Mouse (Mus musculus): ENCODE results near the gene Glb1l2. TPM values are rescaled to one million over a fixed set of nuclear protein-coding genes. Genes with fewer than 3 reads are reported as not detected.

Glb1l2 gene
- polyA plus RNA-seq, 1 experiment = not detected

DNA sequence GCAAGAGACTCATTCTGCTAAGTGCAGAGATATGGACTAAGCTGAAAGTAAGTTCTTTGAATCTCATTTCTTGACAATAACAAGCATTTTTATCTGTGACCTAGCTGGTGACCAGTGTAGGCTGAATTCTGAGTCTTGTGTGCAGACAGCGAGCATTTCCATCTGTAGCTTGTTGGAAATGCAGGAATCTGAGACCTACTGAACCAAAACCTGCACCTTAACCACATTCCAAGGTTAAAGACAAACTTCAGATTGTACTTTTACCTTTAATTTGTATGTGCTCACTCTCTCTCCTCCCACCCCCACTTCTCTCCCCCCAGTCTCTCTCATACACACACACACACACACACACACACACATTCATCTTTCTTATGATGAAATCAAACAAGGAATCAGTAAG, 7.5 kb downstream of the Glb1l2 start:
- TF ChIP-seq MAX (IDR thresholded peaks at IDR 0.05) (no peak), MYOG (IDR thresholded peaks at IDR 0.05; ENCODE audit: control insufficient read depth, extremely low read depth, insufficient read length) (no peak), CEBPB (IDR thresholded peaks at IDR 0.05; ENCODE audit: low read depth) (no peak), CTCF (IDR thresholded peaks at IDR 0.05; ENCODE audit: control insufficient read depth, insufficient read depth, insufficient read length) (no peak), FOSL1 (IDR thresholded peaks at IDR 0.05; ENCODE audit: insufficient read depth, low read length, poor library complexity, severe bottlenecking) (no peak), USF1 (IDR thresholded peaks at IDR 0.05; ENCODE audit: low read depth) (no peak), MYOD1 (IDR thresholded peaks at IDR 0.05; ENCODE audit: control insufficient read depth, insufficient read length, low read depth) (no peak)
- Histone ChIP-seq H3K79me3 (ENCODE audit: low read depth) (no peaks in the 10 kb centered on the region), H3K27me3 (ENCODE audit: control insufficient read depth, insufficient read depth, insufficient read length) (no peaks in the 10 kb centered on the region), H3K79me2 (ENCODE audit: control insufficient read depth, insufficient read depth) (no peaks in the 10 kb centered on the region), H3K36me3 (ENCODE audit: control insufficient read depth, insufficient read depth) (no peaks in the 10 kb centered on the region), H3K4me3 (ENCODE audit: insufficient read depth, poor library complexity, severe bottlenecking) (no peak overlapping the region), H3ac (ENCODE audit: control insufficient read depth, insufficient read length, low read depth) (no peak overlapping the region)

DNA sequence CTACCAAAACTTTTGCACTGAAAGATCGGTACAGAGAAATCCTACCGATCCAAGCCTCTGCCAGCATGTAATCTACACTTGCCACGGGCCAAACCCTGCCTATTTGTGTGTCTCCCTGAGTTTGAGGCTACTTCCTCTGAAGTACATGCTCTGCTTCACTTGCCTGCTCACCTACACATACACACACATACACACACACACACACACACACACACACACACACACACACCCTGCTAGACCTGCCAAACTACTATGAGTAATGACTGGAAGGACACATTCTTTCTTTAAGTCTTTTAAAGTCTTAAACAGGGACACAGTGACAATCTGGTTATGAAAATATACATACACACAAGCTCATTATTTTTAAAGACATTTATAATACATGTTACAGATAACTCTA, 8.1 kb downstream of the Glb1l2 start:
- Histone ChIP-seq H3K79me2 (ENCODE audit: control insufficient read depth, insufficient read depth) (no peaks in the 10 kb centered on the region), H3ac (ENCODE audit: control insufficient read depth, insufficient read length, low read depth) (no peak overlapping the region), H3K4me3 (ENCODE audit: insufficient read depth, poor library complexity, severe bottlenecking) (no peak overlapping the region), H3K79me3 (ENCODE audit: low read depth) (no peaks in the 10 kb centered on the region), H3K36me3 (ENCODE audit: control insufficient read depth, insufficient read depth) (no peaks in the 10 kb centered on the region), H3K27me3 (ENCODE audit: control insufficient read depth, insufficient read depth, insufficient read length) (no peaks in the 10 kb centered on the region)
- TF ChIP-seq USF1 (IDR thresholded peaks at IDR 0.05; ENCODE audit: low read depth) (no peak), FOSL1 (IDR thresholded peaks at IDR 0.05; ENCODE audit: insufficient read depth, low read length, poor library complexity, severe bottlenecking) (no peak), MAX (IDR thresholded peaks at IDR 0.05) (no peak), CTCF (IDR thresholded peaks at IDR 0.05; ENCODE audit: control insufficient read depth, insufficient read depth, insufficient read length) (no peak), MYOG (IDR thresholded peaks at IDR 0.05; ENCODE audit: control insufficient read depth, extremely low read depth, insufficient read length) (no peak), MYOD1 (IDR thresholded peaks at IDR 0.05; ENCODE audit: control insufficient read depth, insufficient read length, low read depth) (no peak), CEBPB (IDR thresholded peaks at IDR 0.05; ENCODE audit: low read depth) (no peak)

DNA sequence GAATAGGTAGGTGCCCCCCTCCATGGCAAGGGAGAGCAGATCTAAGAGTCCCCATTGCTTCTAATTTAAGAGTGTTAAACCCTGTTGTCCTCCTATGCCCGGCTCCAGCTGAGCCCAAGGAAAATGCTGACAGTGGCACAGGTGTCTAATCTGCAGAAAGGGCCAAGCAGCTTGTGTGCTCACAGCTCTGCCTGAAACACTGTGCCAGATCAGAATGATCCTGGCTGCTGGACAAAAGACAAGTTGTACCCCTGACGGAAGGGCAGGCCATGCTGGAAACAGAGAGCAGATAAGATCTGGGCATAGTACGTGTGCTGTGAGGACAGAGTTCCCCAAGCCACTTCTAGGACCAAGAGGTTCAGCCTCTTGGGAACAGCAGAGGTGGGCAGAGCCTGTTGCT, 13.4 kb downstream of the Glb1l2 start:
- H3K27me3 ChIP-seq (ENCODE audit: control insufficient read depth, insufficient read depth, insufficient read length) = no peaks in the 10 kb centered on the region
- H3K79me3 ChIP-seq (ENCODE audit: low read depth) = no peaks in the 10 kb centered on the region
- no peaks in the 10 kb centered on the region for H3K79me2 ChIP-seq (ENCODE audit: control insufficient read depth, insufficient read depth)
- H3ac ChIP-seq (ENCODE audit: control insufficient read depth, insufficient read length, low read depth) = no peak overlapping the region
- TF ChIP-seq FOSL1 (IDR thresholded peaks at IDR 0.05; ENCODE audit: insufficient read depth, low read length, poor library complexity, severe bottlenecking) (no peak), USF1 (IDR thresholded peaks at IDR 0.05; ENCODE audit: low read depth) (no peak), CTCF (IDR thresholded peaks at IDR 0.05; ENCODE audit: control insufficient read depth, insufficient read depth, insufficient read length) (no peak), CEBPB (IDR thresholded peaks at IDR 0.05; ENCODE audit: low read depth) (no peak), MAX (IDR thresholded peaks at IDR 0.05) (no peak), MYOG (IDR thresholded peaks at IDR 0.05; ENCODE audit: control insufficient read depth, extremely low read depth, insufficient read length) (no peak), MYOD1 (IDR thresholded peaks at IDR 0.05; ENCODE audit: control insufficient read depth, insufficient read length, low read depth) (no peak)
- H3K4me3 ChIP-seq (ENCODE audit: insufficient read depth, poor library complexity, severe bottlenecking) = no peak overlapping the region
- no peaks in the 10 kb centered on the region for H3K36me3 ChIP-seq (ENCODE audit: control insufficient read depth, insufficient read depth)

DNA sequence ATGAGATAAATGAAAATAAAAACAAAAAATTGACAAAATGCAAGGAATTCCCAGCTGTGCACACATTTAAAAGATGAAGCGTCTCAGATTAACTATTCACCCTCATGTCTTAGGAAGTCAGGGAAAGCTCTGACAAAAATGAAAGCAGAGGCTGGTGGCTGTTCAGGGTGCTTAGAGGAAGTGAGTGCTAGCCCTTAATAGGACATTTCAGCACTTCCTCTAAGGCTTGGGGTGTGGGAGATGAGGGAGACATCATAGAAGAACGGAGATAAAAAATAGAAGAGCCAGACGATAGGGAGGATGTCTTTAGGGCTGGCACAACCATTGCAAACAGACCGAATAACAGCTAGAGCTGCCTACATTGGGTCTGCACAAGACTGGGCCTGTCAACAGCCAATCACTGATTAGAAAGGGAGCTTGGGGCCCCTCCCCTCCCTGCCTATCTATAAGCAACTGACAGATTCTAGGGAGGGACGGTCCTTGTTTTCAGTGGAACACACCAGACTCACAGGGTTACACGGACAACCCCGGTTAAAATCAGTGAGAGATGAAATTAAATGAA, 22.8 kb downstream of the Glb1l2 start:
- no peaks in the 10 kb centered on the region for H3K79me2 ChIP-seq (ENCODE audit: control insufficient read depth, insufficient read depth)
- H3K36me3 ChIP-seq (ENCODE audit: control insufficient read depth, insufficient read depth) = no peaks in the 10 kb centered on the region
- H3ac ChIP-seq (ENCODE audit: control insufficient read depth, insufficient read length, low read depth) = no peak overlapping the region
- no peak for TF ChIP-seq CEBPB (IDR thresholded peaks at IDR 0.05; ENCODE audit: low read depth)
- no peak for TF ChIP-seq MYOD1 (IDR thresholded peaks at IDR 0.05; ENCODE audit: control insufficient read depth, insufficient read length, low read depth)
- TF ChIP-seq USF1 (IDR thresholded peaks at IDR 0.05; ENCODE audit: low read depth) = no peak
- TF ChIP-seq MAX (IDR thresholded peaks at IDR 0.05) = no peak
- TF ChIP-seq CTCF (IDR thresholded peaks at IDR 0.05; ENCODE audit: control insufficient read depth, insufficient read depth, insufficient read length) = no peak
- no peak for TF ChIP-seq FOSL1 (IDR thresholded peaks at IDR 0.05; ENCODE audit: insufficient read depth, low read length, poor library complexity, severe bottlenecking)
- TF ChIP-seq MYOG (IDR thresholded peaks at IDR 0.05; ENCODE audit: control insufficient read depth, extremely low read depth, insufficient read length) = no peak
- no peaks in the 10 kb centered on the region for H3K27me3 ChIP-seq (ENCODE audit: control insufficient read depth, insufficient read depth, insufficient read length)
- no peaks in the 10 kb centered on the region for H3K79me3 ChIP-seq (ENCODE audit: low read depth)
- H3K4me3 ChIP-seq (ENCODE audit: insufficient read depth, poor library complexity, severe bottlenecking) = no peak overlapping the region

DNA sequence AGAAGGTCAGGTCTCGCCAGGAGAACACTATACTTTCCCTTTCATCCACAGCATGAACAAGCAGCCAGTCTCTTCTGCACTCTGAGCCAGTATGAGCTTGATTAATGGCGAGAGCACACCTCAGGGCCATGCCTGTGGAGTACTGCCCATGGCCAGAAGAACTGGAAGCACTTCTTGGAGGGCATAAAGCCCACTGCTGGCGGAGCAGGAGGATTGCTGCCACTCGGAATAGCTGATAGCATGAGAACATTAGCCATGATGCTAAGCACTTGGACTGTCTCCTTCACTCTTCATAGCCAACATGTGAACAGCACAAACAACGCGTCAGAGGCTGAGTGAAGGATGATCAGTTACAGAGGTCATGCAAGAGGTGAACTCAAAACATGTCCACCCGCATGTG, 27.8 kb downstream of the Glb1l2 start:
- TF ChIP-seq USF1 (IDR thresholded peaks at IDR 0.05; ENCODE audit: low read depth) = no peak
- no peak for TF ChIP-seq CTCF (IDR thresholded peaks at IDR 0.05; ENCODE audit: control insufficient read depth, insufficient read depth, insufficient read length)
- no peak for TF ChIP-seq MYOG (IDR thresholded peaks at IDR 0.05; ENCODE audit: control insufficient read depth, extremely low read depth, insufficient read length)
- no peak for TF ChIP-seq FOSL1 (IDR thresholded peaks at IDR 0.05; ENCODE audit: insufficient read depth, low read length, poor library complexity, severe bottlenecking)
- no peak for TF ChIP-seq MYOD1 (IDR thresholded peaks at IDR 0.05; ENCODE audit: control insufficient read depth, insufficient read length, low read depth)
- no peak for TF ChIP-seq CEBPB (IDR thresholded peaks at IDR 0.05; ENCODE audit: low read depth)
- Histone ChIP-seq H3K36me3 (ENCODE audit: control insufficient read depth, insufficient read depth) (no peaks in the 10 kb centered on the region), H3K79me2 (ENCODE audit: control insufficient read depth, insufficient read depth) (no peaks in the 10 kb centered on the region), H3K4me3 (ENCODE audit: insufficient read depth, poor library complexity, severe bottlenecking) (no peak overlapping the region), H3ac (ENCODE audit: control insufficient read depth, insufficient read length, low read depth) (no peak overlapping the region), H3K79me3 (ENCODE audit: low read depth) (no peaks in the 10 kb centered on the region), H3K27me3 (ENCODE audit: control insufficient read depth, insufficient read depth, insufficient read length) (no peaks in the 10 kb centered on the region)
